20 mouse cellular contexts compared by ENCODE assay signal in the genomic region with DNA sequence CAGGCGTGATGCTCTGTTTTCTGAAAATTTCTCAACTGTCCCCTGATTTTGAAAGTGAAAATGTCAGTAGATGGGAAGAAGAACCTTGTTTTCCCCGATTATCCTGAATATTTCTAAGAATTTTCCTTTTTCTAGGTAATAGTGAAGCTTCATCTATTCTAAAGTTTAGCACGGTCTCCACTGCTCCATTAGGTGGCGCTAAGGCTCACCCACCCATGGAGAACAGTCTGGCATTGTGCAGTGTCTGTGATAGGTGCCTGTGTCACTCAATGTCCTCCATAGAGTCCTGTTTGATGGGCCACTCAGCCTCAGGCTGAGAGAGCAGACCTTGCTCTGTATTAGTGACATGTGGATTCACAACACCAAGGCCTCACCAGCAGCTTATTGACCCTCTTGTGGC.
A peak's percentile ranks its signal among the peaks of the same experiment; 100 is the strongest.
DNase-seq lines count a peak whose midpoint lies in the region; ATAC-seq and TF ChIP-seq lines count a peak whose summit lies in the region.
"Had no signal": no experiment of that assay in that cellular context is flagged by ENCODE, and none has a peak within 500 bp of the region (broad histone marks: within the 10 kb centered on the region; RNA-seq: fewer than 3 reads in every experiment).

No protein-coding gene starts in this region.

- no peak overlapping the region for H3K4me3 ChIP-seq in hindbrain, postnatal 0 days (ENCODE audit: low read length)
- no peak overlapping the region for H3K4me3 ChIP-seq in hindbrain, embryonic 14.5 days (replicated peaks; ENCODE audit: low read length)
- no peak overlapping the region for H3K4me3 ChIP-seq in lung, postnatal 0 days (ENCODE audit: low read depth, low read length)
- H3K4me3 ChIP-seq in E14TG2a.4 (replicated peaks; ENCODE audit: low read length) = no peak overlapping the region
- no peak overlapping the region for H3K4me3 ChIP-seq in embryonic facial prominence, embryonic 10.5 days
- H3K4me3 ChIP-seq: embryonic facial prominence, embryonic 13.5 days; forebrain, embryonic 15.5 days; limb, embryonic 13.5 days had no signal

- no peaks in the 10 kb centered on the region for H3K36me3 ChIP-seq in hindbrain, postnatal 0 days (ENCODE audit: insufficient read depth, low read length)
- no peaks in the 10 kb centered on the region for H3K36me3 ChIP-seq in hindbrain, embryonic 14.5 days (replicated peaks; ENCODE audit: control insufficient read depth, insufficient read depth)
- no peaks in the 10 kb centered on the region for H3K36me3 ChIP-seq in lung, postnatal 0 days (ENCODE audit: insufficient read depth, low read length)
- no peaks in the 10 kb centered on the region for H3K36me3 ChIP-seq in E14TG2a.4 (ENCODE audit: insufficient read depth, low read length)
- H3K36me3 ChIP-seq in embryonic facial prominence, embryonic 10.5 days (replicated peaks) = no peaks in the 10 kb centered on the region
- H3K36me3 ChIP-seq: embryonic facial prominence, embryonic 13.5 days; forebrain, embryonic 15.5 days; limb, embryonic 13.5 days had no signal

- H3K27ac ChIP-seq in hindbrain, postnatal 0 days = no peak overlapping the region
- no peak overlapping the region for H3K27ac ChIP-seq in hindbrain, embryonic 14.5 days
- H3K27ac ChIP-seq in lung, postnatal 0 days (ENCODE audit: low read length) = no peak overlapping the region
- H3K27ac ChIP-seq in embryonic facial prominence, embryonic 10.5 days (replicated peaks) = no peak overlapping the region
- H3K27ac ChIP-seq: embryonic facial prominence, embryonic 13.5 days; forebrain, embryonic 15.5 days; limb, embryonic 13.5 days had no signal

- no peaks in the 10 kb centered on the region for H3K27me3 ChIP-seq in hindbrain, postnatal 0 days (ENCODE audit: insufficient read depth, low read length)
- H3K27me3 ChIP-seq in hindbrain, embryonic 14.5 days (ENCODE audit: control insufficient read depth, insufficient read depth, low read length) = no peaks in the 10 kb centered on the region
- H3K27me3 ChIP-seq in lung, postnatal 0 days (replicated peaks; ENCODE audit: insufficient read depth, low read length) = no peaks in the 10 kb centered on the region
- no peaks in the 10 kb centered on the region for H3K27me3 ChIP-seq in E14TG2a.4 (ENCODE audit: insufficient read depth, low read length)
- H3K27me3 ChIP-seq in embryonic facial prominence, embryonic 10.5 days (replicated peaks; ENCODE audit: low read depth, poor library complexity, severe bottlenecking) = no peaks in the 10 kb centered on the region
- H3K27me3 ChIP-seq: embryonic facial prominence, embryonic 13.5 days; forebrain, embryonic 15.5 days; limb, embryonic 13.5 days had no signal

- H3K4me1 ChIP-seq in hindbrain, postnatal 0 days (ENCODE audit: insufficient read depth, low read length) = no peaks in the 10 kb centered on the region
- no peaks in the 10 kb centered on the region for H3K4me1 ChIP-seq in hindbrain, embryonic 14.5 days (replicated peaks; ENCODE audit: control insufficient read depth, insufficient read depth, low read length)
- no peaks in the 10 kb centered on the region for H3K4me1 ChIP-seq in lung, postnatal 0 days (ENCODE audit: insufficient read depth, low read depth, low read length)
- H3K4me1 ChIP-seq in E14TG2a.4 (replicated peaks; ENCODE audit: low read depth, low read length) = no peaks in the 10 kb centered on the region
- no peaks in the 10 kb centered on the region for H3K4me1 ChIP-seq in embryonic facial prominence, embryonic 10.5 days
- H3K4me1 ChIP-seq: embryonic facial prominence, embryonic 13.5 days; forebrain, embryonic 15.5 days; limb, embryonic 13.5 days had no signal

- no peak for ATAC-seq in hindbrain, postnatal 0 days
- no peak for ATAC-seq in hindbrain, embryonic 14.5 days (ENCODE audit: low FRiP score)
- ATAC-seq in lung, postnatal 0 days = no peak
- ATAC-seq: forebrain, embryonic 15.5 days; inflammation-experienced regulatory T-cells, adult 6 months had no signal

- H3K4me2 ChIP-seq in hindbrain, postnatal 0 days (ENCODE audit: low read depth, low read length) = no peak overlapping the region
- H3K4me2 ChIP-seq in hindbrain, embryonic 14.5 days (replicated peaks) = no peak overlapping the region
- no peak overlapping the region for H3K4me2 ChIP-seq in lung, postnatal 0 days (replicated peaks; ENCODE audit: low read depth, low read length)
- H3K4me2 ChIP-seq: embryonic facial prominence, embryonic 13.5 days; forebrain, embryonic 15.5 days; heart, embryonic 11.5 days; limb, embryonic 13.5 days had no signal

- 60% methylated on average over 4 of the region's 4 CpGs for WGBS in hindbrain, postnatal 0 days
- 70% methylated on average over 4 of the region's 4 CpGs for WGBS in hindbrain, embryonic 14.5 days
- WGBS in lung, postnatal 0 days = 60% methylated on average over 4 of the region's 4 CpGs
- 60% methylated on average over 4 of the region's 4 CpGs for WGBS in embryonic facial prominence, embryonic 10.5 days

- no peaks in the 10 kb centered on the region for H3K9me3 ChIP-seq in hindbrain, postnatal 0 days (ENCODE audit: low read length)
- H3K9me3 ChIP-seq in hindbrain, embryonic 14.5 days (ENCODE audit: control insufficient read depth, low read length) = no peaks in the 10 kb centered on the region
- no peaks in the 10 kb centered on the region for H3K9me3 ChIP-seq in lung, postnatal 0 days (ENCODE audit: low read length)
- H3K9me3 ChIP-seq in E14TG2a.4 (ENCODE audit: low read length) = no peaks in the 10 kb centered on the region
- H3K9me3 ChIP-seq in embryonic facial prominence, embryonic 10.5 days = no peaks in the 10 kb centered on the region
- H3K9me3 ChIP-seq: embryonic facial prominence, embryonic 13.5 days; forebrain, embryonic 15.5 days; limb, embryonic 13.5 days had no signal

- TF ChIP-seq EP300 in lung, postnatal 0 days (IDR thresholded peaks at IDR 0.05) = no peak

- DNase-seq in hindbrain, postnatal 0 days (ENCODE audit: low spot score) = no peak
- DNase-seq in hindbrain, embryonic 14.5 days (ENCODE audit: low spot score) = no peak
- no peak for DNase-seq in lung, postnatal 0 days (ENCODE audit: low spot score)
- no peak for DNase-seq in lung, postnatal 14 days
- peak; percentile 14 for DNase-seq in R1 (ENCODE audit: low read depth, low spot score)
- DNase-seq in right cerebral cortex, postnatal 10 days (ENCODE audit: low spot score in 2 of 2) = no peak
- no peak for DNase-seq in embryonic facial prominence, embryonic 10.5 days (ENCODE audit: low spot score)
- DNase-seq: adrenal gland, postnatal 25 days; cerebellum, adult 18-20 months; cerebellum, postnatal 36 days; heart, postnatal 10 days; kidney, postnatal 4 days; lung, postnatal 4 days; thymus, adult 2 months had no signal

- H3K9ac ChIP-seq in hindbrain, postnatal 0 days (replicated peaks; ENCODE audit: low read length) = no peak overlapping the region
- no peak overlapping the region for H3K9ac ChIP-seq in hindbrain, embryonic 14.5 days
- H3K9ac ChIP-seq in lung, postnatal 0 days (replicated peaks; ENCODE audit: low read depth) = no peak overlapping the region
- H3K9ac ChIP-seq: embryonic facial prominence, embryonic 13.5 days; forebrain, embryonic 15.5 days; limb, embryonic 13.5 days had no signal

- TF ChIP-seq CTCF in hindbrain, postnatal 0 days (IDR thresholded peaks at IDR 0.05; ENCODE audit: low read depth) = 0 out of 2 replicates have a peak, but pooled peaks have one; percentile 12
- TF ChIP-seq CTCF in lung, postnatal 0 days (IDR thresholded peaks at IDR 0.05) = 0 out of 2 replicates have a peak, but pooled peaks have one; percentile 7
- TF ChIP-seq CTCF in E14TG2a.4 (conservative IDR thresholded peaks at IDR 0.05; ENCODE audit: low read length) = peak; percentile 45
